Mouse (Mus musculus) spleen, adult 2 months (tissue): Measurements from ENCODE around the gene Tuba3b. TPM values are rescaled to one million over a fixed set of nuclear protein-coding genes. Genes with fewer than 3 reads are reported as not detected.

Source experiments
- DNase-seq, 2 experiments: peaks; one replicate each; pipeline versions ENCODE4 v3.0.0 to v3.0.0-alpha.2; 2012 to 2021; ENCODE audit warnings: low spot score in 2 of 2, low read depth in 1 of 2
- H3K27ac ChIP-seq: fragments of 200-500 bp; 2 replicates; pipeline ENCODE4 v1.5.1; 2012; ENCODE audit warnings: low read length, inconsistent platforms; ENCODE audit not compliant: insufficient read depth
- H3K27me3 ChIP-seq: fragments of 200-500 bp; 2 replicates; pipeline ENCODE4 v1.6.1; 2012; ENCODE audit warnings: mild to moderate bottlenecking, moderate library complexity, low read length, inconsistent platforms; ENCODE audit not compliant: control insufficient read depth, insufficient read depth
- H3K36me3 ChIP-seq: fragments of 200-500 bp; 2 replicates; pipeline ENCODE4 v1.6.1; 2012; ENCODE audit warnings: mild to moderate bottlenecking, low read length, inconsistent platforms; ENCODE audit not compliant: control insufficient read depth, insufficient read depth
- H3K4me1 ChIP-seq: fragments of 200-500 bp; 2 replicates; pipeline ENCODE4 v1.6.1; 2011; ENCODE audit warnings: inconsistent platforms; ENCODE audit not compliant: control insufficient read depth, insufficient read depth, insufficient read length
- H3K4me3 ChIP-seq: fragments of 200-500 bp; 2 replicates; pipeline ENCODE4 v1.5.1; 2011; ENCODE audit warnings: mild to moderate bottlenecking, inconsistent platforms; ENCODE audit not compliant: insufficient read depth, insufficient read length; ENCODE audit errors: extremely low read depth
- CTCF ChIP-seq: fragments of 200-500 bp; IDR thresholded peaks from 2 replicates; pipeline ENCODE4 v1.5.1; 2011; ENCODE audit warnings: mild to moderate bottlenecking, inconsistent platforms; ENCODE audit not compliant: insufficient read depth, insufficient read length, insufficient replicate concordance; ENCODE audit errors: extremely low read depth
- POLR2A ChIP-seq: fragments of 200-500 bp; IDR thresholded peaks from 2 replicates; pipeline ENCODE4 v1.6.1; 2011; ENCODE audit warnings: low read depth, low read length, inconsistent platforms
- WGBS: fragments of 180-500 bp; shearing (Covaris S2); methylation state at CpG from one replicate; pipeline ENCODE4 v1.1.7; 2018; 5-methylcytosine and 5-hydroxymethylcytosine counted together
- polyA plus RNA-seq: library from polyadenylated mRNA; depleted of rRNA; stranded (reverse); fragments of >200 nt; gene quantifications from 2 replicates; pipeline ENCODE4 v1.2.3, GENCODE M21; 2012

Gene Tuba3b
- polyA plus RNA-seq, 1 experiment = not detected

DNA sequence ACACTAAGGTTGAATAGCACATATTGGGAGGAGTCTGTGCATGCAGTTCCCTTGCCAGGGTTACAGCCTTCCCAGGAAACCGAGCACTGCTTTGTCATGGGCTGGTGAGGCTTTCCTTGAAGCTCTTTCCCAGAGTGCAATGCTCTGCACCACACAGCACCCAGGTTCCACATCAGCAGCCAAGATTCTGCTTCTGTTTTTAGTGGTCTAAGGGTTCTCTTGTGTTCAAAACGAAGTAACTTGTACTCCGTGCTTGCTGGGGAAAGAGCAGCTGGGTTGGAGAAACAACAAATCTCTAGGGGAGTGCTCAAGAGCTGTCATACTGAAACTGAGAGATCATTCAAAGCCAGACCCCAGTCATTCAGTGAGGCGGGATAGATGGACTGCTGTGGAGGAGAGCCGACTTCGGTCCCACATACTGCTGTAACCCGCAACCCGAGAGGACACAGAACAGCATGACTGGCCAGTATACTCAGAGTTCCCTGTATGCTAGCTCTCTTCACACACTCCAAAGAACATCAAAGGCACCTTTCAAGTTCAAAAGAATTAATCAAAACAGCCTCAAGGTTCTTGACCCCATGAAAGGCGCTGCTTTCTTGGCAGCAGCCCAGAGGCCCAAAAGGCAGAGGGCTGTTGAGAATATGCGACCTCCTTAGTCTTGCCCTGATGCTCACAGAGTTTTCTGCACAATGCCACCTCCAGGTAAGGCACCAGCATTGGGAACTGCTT lies 36.9 kb upstream of the Tuba3b start:
- TF ChIP-seq POLR2A = no peak
- TF ChIP-seq CTCF = no peak
- DNase-seq = no peak
- no peaks in the 10 kb centered on the region for H3K27me3 ChIP-seq
- no peak overlapping the region for H3K4me3 ChIP-seq
- H3K36me3 ChIP-seq = no peaks in the 10 kb centered on the region
- H3K4me1 ChIP-seq = peaks cover 10% of the 10 kb centered on the region; the same call in 1 of the 2 replicates
- WGBS = 41% methylated on average over 10 of the region's 10 CpGs
- no peak overlapping the region for H3K27ac ChIP-seq

DNA sequence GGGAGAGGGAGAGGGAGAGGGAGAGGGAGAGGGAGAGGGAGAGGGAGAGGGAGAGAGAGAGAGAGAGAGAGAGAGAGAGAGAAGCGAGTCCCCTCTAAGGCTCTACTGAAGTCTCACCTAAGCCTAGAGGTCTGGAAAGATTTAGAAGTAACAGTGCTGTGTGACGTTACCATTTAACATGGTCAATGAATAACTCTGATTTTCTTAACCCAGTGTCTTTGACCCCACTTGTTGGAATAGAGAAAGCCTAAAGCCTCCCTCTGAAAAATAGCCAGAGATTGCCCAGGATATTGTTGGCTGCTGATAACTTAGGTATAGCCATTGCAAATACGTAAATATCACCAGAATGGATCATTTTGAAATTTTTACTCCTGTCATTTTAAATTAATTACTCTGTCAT lies 35.8 kb upstream of the Tuba3b start:
- Histone ChIP-seq H3K4me1 (peaks cover 10% of the 10 kb centered on the region; the same call in 1 of the 2 replicates), H3K27ac (no peak overlapping the region), H3K36me3 (no peaks in the 10 kb centered on the region), H3K4me3 (no peak overlapping the region), H3K27me3 (no peaks in the 10 kb centered on the region)
- TF ChIP-seq CTCF = no peak
- no peak for TF ChIP-seq POLR2A
- 84% methylated on average over 3 of the region's 3 CpGs for WGBS
- no peak for DNase-seq

DNA sequence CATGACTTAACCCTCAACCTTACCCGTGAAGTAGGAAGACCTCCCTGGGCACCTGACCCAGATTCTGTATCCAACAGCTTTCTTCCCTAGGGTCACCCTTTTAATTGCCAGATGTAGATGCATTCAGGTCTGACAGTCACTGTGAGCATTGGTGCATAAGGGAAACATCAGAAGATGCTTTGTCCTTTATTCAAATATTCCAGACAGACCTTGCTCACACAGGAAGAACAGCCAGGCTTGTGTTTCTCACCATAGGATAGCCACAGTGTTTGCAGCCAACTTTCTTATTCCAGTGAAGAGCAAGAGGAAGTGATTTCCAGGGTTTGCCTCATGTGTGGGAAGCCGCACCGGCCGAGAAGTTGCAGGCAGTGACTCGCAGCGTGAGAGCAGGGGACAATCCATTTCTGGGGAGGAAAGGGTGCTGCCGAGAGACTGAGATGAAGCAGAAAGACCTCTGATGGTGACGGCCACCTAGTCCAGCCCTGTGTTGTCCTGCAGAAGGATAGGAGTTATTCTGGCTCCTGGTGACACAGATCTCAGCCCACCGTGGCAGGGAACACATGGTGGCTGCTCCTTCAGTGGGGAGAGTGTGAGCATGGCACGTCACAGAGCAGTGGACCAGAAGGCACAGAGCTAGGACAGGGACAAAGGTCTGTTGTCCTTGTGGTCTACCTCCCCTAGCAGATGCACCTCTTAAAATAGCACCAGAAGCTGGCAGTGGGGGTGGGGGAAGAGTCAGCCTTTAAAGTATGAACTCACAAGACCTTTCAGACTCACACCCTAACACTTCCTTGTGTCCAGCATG lies 34.0 kb upstream of the Tuba3b start:
- H3K27ac ChIP-seq = no peak overlapping the region
- TF ChIP-seq POLR2A = no peak
- no peak for TF ChIP-seq CTCF
- H3K4me3 ChIP-seq = no peak overlapping the region
- 56% methylated on average over 10 of the region's 10 CpGs for WGBS
- H3K36me3 ChIP-seq = no peaks in the 10 kb centered on the region
- H3K4me1 ChIP-seq = peaks cover 10% of the 10 kb centered on the region; the same call in 1 of the 2 replicates
- no peaks in the 10 kb centered on the region for H3K27me3 ChIP-seq
- no peak for DNase-seq

DNA sequence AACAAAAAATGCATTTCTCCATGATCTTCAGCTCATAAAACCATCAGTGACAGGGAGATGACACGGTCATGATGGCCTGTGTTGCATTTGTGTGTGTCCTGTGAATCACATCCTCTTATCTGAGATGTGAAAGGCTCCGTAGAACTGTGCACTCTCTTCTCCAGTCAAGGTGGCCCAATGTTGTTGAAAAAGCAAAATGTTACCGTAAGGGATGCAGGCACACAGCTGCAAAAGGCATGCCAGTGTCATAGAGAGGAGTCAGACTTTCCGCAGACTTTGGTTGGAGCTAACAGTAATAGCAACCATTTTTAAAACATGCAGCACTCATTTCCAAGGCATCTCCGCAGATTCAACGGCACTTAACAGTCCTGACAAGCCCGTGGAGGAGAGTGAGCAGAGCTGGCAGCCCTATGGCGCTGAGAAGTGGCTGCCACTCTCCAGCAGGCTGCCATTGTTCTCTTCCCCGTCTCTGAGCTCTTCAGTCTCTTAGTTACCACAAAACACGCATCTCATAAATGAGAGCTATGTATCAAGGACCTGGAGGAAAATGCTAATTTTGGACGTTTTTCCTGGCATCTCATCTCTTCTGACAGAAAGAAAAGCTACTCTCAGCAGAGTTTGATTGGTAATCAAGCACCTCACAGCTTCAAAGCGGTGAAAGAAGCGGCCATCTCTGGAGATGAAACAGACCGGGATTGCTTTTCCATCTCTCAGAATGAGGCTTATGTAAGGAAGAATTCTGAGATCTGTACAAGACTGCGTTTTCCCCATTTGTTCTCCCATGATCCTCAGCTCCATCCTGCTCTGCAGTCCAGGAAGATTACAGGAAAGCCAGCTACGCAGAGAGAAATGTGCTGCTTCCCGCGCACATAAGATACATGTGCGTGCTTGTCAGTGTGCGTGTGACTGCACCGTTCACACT lies 30.2 kb upstream of the Tuba3b start:
- no peaks in the 10 kb centered on the region for H3K36me3 ChIP-seq
- 91% methylated on average over 21 of the region's 21 CpGs for WGBS
- peaks cover 2% of the 10 kb centered on the region; the same call in 1 of the 2 replicates for H3K4me1 ChIP-seq
- DNase-seq = no peak
- H3K27me3 ChIP-seq = no peaks in the 10 kb centered on the region
- H3K4me3 ChIP-seq = no peak overlapping the region
- TF ChIP-seq CTCF (no peak), POLR2A (no peak)
- no peak overlapping the region for H3K27ac ChIP-seq

DNA sequence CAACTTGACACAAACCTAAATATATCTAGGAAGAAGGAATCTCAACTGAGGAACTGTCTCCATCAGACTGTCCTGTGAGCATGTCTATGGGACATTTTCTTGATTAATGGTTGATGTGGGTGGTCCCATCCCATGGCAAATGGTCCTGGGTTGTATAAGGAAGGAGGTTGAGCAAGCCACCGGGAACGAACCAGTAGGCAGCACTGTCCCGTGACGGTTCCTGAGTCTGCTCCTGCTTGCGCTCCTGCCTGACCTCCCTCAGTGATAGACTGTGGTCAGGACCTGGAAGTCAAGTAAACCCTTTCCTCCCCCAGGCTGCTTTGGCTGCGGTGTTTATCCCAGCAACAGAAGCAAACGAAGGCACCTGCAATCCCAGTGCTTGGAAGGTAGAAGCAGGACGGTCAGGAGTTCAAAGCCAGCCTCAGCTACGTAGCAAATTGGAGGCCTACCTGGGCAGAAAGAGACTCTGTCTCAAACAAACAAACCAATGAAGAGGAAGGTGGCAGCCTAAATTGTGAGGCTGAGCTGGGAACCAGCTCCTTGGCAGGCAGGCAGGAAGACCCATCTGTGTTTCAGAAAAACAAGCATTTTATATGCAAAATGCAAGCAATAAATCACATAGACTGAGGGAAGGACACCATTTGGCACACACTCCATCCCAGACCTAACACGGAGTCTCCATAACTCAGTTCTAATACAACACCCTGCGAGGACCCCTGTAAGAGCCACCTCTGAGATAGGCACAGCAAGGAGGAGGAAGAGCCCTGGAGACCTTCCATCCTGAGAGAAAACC lies 24.9 kb upstream of the Tuba3b start:
- TF ChIP-seq CTCF = no peak
- no peak for TF ChIP-seq POLR2A
- no peak for DNase-seq
- H3K36me3 ChIP-seq = no peaks in the 10 kb centered on the region
- H3K27ac ChIP-seq = no peak overlapping the region
- H3K4me3 ChIP-seq = no peak overlapping the region
- peaks cover 2% of the 10 kb centered on the region; the same call in 1 of the 2 replicates for H3K4me1 ChIP-seq
- 93% methylated on average over 11 of the region's 11 CpGs for WGBS
- H3K27me3 ChIP-seq = no peaks in the 10 kb centered on the region

DNA sequence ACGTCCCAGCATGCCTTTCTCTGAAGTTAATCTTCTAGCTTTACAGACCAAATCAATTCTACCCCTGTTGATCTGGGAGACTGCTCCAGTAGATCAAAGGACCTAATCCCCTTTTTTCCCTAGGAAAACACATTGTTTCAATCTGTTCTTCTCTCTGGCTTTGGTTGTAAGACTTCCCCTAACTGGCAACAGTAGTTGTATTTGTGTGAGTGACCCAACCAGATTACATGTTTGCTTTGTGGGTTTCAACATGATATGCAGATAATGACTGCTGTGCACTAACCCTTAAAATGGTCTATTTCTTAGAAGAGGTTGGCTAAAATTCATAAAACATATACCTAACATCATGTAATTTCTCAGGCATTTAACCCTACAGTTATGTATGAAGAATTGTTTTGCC lies 24.0 kb upstream of the Tuba3b start:
- TF ChIP-seq POLR2A = no peak
- no peak for TF ChIP-seq CTCF
- WGBS = 94% methylated on average over 1 of the region's 1 CpGs
- DNase-seq = no peak

More for the DNA sequence above, 24.0 kb upstream of the Tuba3b start:
- Histone ChIP-seq H3K4me3 (no peak overlapping the region), H3K4me1 (peaks cover 2% of the 10 kb centered on the region; the same call in 1 of the 2 replicates), H3K36me3 (no peaks in the 10 kb centered on the region), H3K27me3 (no peaks in the 10 kb centered on the region), H3K27ac (no peak overlapping the region)
